15 mouse cellular contexts compared by ENCODE assay signal in genomic region chr15:82996431-82996830, GRCm38 (mm10).
"Had no signal": no experiment of that assay in that cellular context is flagged by ENCODE, and none has a peak within 500 bp of the region (broad histone marks: within the 10 kb centered on the region; RNA-seq: fewer than 3 reads in every experiment).

No protein-coding gene starts in this region.

- ATAC-seq: liver, postnatal 0 days had no signal

- DNase-seq: kidney, adult 8-10 months; kidney, postnatal 14 days; left cerebral cortex, postnatal 4 days; liver, postnatal 0 days; lung, postnatal 10 days; lung, postnatal 4 days; midbrain, embryonic 14.5 days; thymus, adult 18-20 months; thymus, postnatal 36 days had no signal

- H3K9ac ChIP-seq: limb, embryonic 12.5 days; limb, embryonic 15.5 days; liver, embryonic 14.5 days; liver, postnatal 0 days; lung, embryonic 15.5 days had no signal

- H3K4me3 ChIP-seq: limb, embryonic 12.5 days; limb, embryonic 15.5 days; lung, embryonic 15.5 days had no signal

- H3K27ac ChIP-seq: limb, embryonic 12.5 days; limb, embryonic 15.5 days; liver, embryonic 14.5 days; lung, embryonic 15.5 days had no signal

- H3K4me2 ChIP-seq: limb, embryonic 12.5 days; limb, embryonic 15.5 days; liver, embryonic 11.5 days; lung, embryonic 15.5 days; midbrain, embryonic 11.5 days had no signal

- H3K36me3 ChIP-seq: limb, embryonic 12.5 days; limb, embryonic 15.5 days; lung, embryonic 15.5 days had no signal

- H3K9me3 ChIP-seq: limb, embryonic 12.5 days; limb, embryonic 15.5 days; lung, embryonic 15.5 days had no signal
